In the genomic region with DNA sequence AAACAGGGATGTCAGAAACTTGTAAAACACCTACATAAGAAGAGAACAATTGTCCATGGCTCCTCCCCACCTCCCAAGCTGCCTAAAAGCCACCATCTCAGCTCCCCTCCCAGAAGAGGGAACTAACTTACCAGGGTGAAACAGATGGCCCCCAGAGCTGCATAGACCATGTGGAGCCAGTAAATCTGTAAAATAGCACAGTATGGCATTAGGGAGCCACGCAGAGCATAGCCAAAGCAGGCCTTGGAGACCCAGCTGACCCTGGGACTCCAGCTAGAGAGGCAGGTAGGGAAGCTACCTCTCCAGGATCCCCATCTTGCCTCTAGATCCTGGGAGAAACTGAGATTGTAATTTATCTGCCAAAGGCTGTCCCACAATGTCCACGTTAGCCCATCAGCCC, we compare ENCODE assay signal across 21 mouse cellular contexts. TPM values are rescaled to one million over a fixed set of nuclear protein-coding genes. Genes with fewer than 3 reads are reported as not detected.
DNase-seq lines count a peak whose midpoint lies in the region; ATAC-seq and TF ChIP-seq lines count a peak whose summit lies in the region.
"Had no signal": no experiment of that assay in that cellular context is flagged by ENCODE, and none has a peak within 500 bp of the region (broad histone marks: within the 10 kb centered on the region; RNA-seq: fewer than 3 reads in every experiment).

No protein-coding gene starts in this region.

- DNase-seq in gastrocnemius, adult 2 months: no peak
- DNase-seq in gastrocnemius, postnatal 10 days: no peak
- DNase-seq in intestine, embryonic 14.5 days (ENCODE audit: low spot score): no peak
- no peak for DNase-seq in lung, postnatal 0 days (ENCODE audit: low spot score)
- DNase-seq in lung, postnatal 36 days: no peak
- no peak for DNase-seq in stomach, postnatal 0 days (ENCODE audit: low spot score)
- DNase-seq: B cell, adult 2 months; kidney, postnatal 14 days; layer of hippocampus, adult 9-11 months; lung, adult 2 months; thymus, adult 2 months had no signal

- H3K27me3 ChIP-seq in intestine, embryonic 14.5 days (replicated peaks; ENCODE audit: control insufficient read depth, insufficient read depth, low read length): no peaks in the 10 kb centered on the region
- no peaks in the 10 kb centered on the region for H3K27me3 ChIP-seq in intestine, embryonic 16.5 days (replicated peaks; ENCODE audit: control insufficient read depth, insufficient read depth, low read length)
- H3K27me3 ChIP-seq in lung, postnatal 0 days (replicated peaks; ENCODE audit: insufficient read depth, low read length): no peaks in the 10 kb centered on the region
- no peaks in the 10 kb centered on the region for H3K27me3 ChIP-seq in stomach, postnatal 0 days (ENCODE audit: control insufficient read depth, insufficient read depth, low read length)
- H3K27me3 ChIP-seq in forebrain, embryonic 15.5 days: no peaks in the 10 kb centered on the region
- H3K27me3 ChIP-seq: forebrain, embryonic 12.5 days; neural tube, embryonic 15.5 days; Patski had no signal

- H3K4me3 ChIP-seq in gastrocnemius, adult 2 months: no peak overlapping the region
- H3K4me3 ChIP-seq in intestine, embryonic 14.5 days (ENCODE audit: low read depth, low read length): no peak overlapping the region
- H3K4me3 ChIP-seq in intestine, embryonic 16.5 days (ENCODE audit: low read length): no peak overlapping the region
- H3K4me3 ChIP-seq in lung, postnatal 0 days (ENCODE audit: low read depth, low read length): no peak overlapping the region
- no peak overlapping the region for H3K4me3 ChIP-seq in stomach, postnatal 0 days (ENCODE audit: low read depth, low read length)
- H3K4me3 ChIP-seq in forebrain, embryonic 15.5 days: no peak overlapping the region
- H3K4me3 ChIP-seq: forebrain, embryonic 12.5 days; hindbrain, embryonic 10.5 days; neural tube, embryonic 15.5 days had no signal

- TF ChIP-seq CTCF in gastrocnemius, adult 2 months (IDR thresholded peaks at IDR 0.05): no peak
- no peak for TF ChIP-seq CTCF in lung, postnatal 0 days (IDR thresholded peaks at IDR 0.05)
- TF ChIP-seq CTCF in stomach, postnatal 0 days (IDR thresholded peaks at IDR 0.05; ENCODE audit: low read depth): no peak

- intact Hi-C loops in gastrocnemius, adult 2 months (cut with DNase I): loop anchor here (10.0 kb wide), 1 partner anchor 295 kb away; a partner anchor contains a TSS

- H3K9me3 ChIP-seq in intestine, embryonic 14.5 days (ENCODE audit: control insufficient read depth, low read length): no peaks in the 10 kb centered on the region
- H3K9me3 ChIP-seq in intestine, embryonic 16.5 days (ENCODE audit: control insufficient read depth, low read length): no peaks in the 10 kb centered on the region
- H3K9me3 ChIP-seq in lung, postnatal 0 days (ENCODE audit: low read length): no peaks in the 10 kb centered on the region
- H3K9me3 ChIP-seq in stomach, postnatal 0 days (ENCODE audit: control insufficient read depth, low read length): no peaks in the 10 kb centered on the region
- H3K9me3 ChIP-seq in forebrain, embryonic 15.5 days: no peaks in the 10 kb centered on the region
- H3K9me3 ChIP-seq: forebrain, embryonic 12.5 days; hindbrain, embryonic 10.5 days; neural tube, embryonic 15.5 days had no signal

- TF ChIP-seq EP300 in lung, postnatal 0 days (IDR thresholded peaks at IDR 0.05): no peak
- TF ChIP-seq EP300 in stomach, postnatal 0 days (optimal IDR thresholded peaks at IDR 0.05): no peak

- H3K9ac ChIP-seq in intestine, embryonic 14.5 days (ENCODE audit: low read length): no peak overlapping the region
- no peak overlapping the region for H3K9ac ChIP-seq in intestine, embryonic 16.5 days (ENCODE audit: low read depth, low read length)
- no peak overlapping the region for H3K9ac ChIP-seq in lung, postnatal 0 days (replicated peaks; ENCODE audit: low read depth)
- H3K9ac ChIP-seq in stomach, postnatal 0 days (ENCODE audit: low read length): no peak overlapping the region
- H3K9ac ChIP-seq in forebrain, embryonic 15.5 days (replicated peaks): no peak overlapping the region
- H3K9ac ChIP-seq: forebrain, embryonic 12.5 days; neural tube, embryonic 15.5 days had no signal

- H3K4me2 ChIP-seq in intestine, embryonic 14.5 days (ENCODE audit: low read length): no peak overlapping the region
- H3K4me2 ChIP-seq in intestine, embryonic 16.5 days (ENCODE audit: low read depth, low read length): no peak overlapping the region
- H3K4me2 ChIP-seq in lung, postnatal 0 days (replicated peaks; ENCODE audit: low read depth, low read length): no peak overlapping the region
- no peak overlapping the region for H3K4me2 ChIP-seq in stomach, postnatal 0 days (replicated peaks; ENCODE audit: low read depth)
- H3K4me2 ChIP-seq in forebrain, embryonic 15.5 days (replicated peaks): no peak overlapping the region
- H3K4me2 ChIP-seq: forebrain, embryonic 12.5 days; neural tube, embryonic 15.5 days had no signal

- peaks cover 24% of the 10 kb centered on the region for H3K4me1 ChIP-seq in intestine, embryonic 14.5 days (replicated peaks; ENCODE audit: control insufficient read depth, insufficient read depth, low read length)
- peaks cover 29% of the 10 kb centered on the region for H3K4me1 ChIP-seq in intestine, embryonic 16.5 days (ENCODE audit: control insufficient read depth, insufficient read depth, low read length)
- H3K4me1 ChIP-seq in lung, postnatal 0 days (ENCODE audit: insufficient read depth, low read depth, low read length): peaks cover 30% of the 10 kb centered on the region
- H3K4me1 ChIP-seq in stomach, postnatal 0 days (replicated peaks; ENCODE audit: control insufficient read depth, insufficient read depth): peaks cover 9% of the 10 kb centered on the region
- peaks cover 18% of the 10 kb centered on the region for H3K4me1 ChIP-seq in forebrain, embryonic 15.5 days

- 68% methylated on average over 2 of the region's 2 CpGs for WGBS in intestine, embryonic 14.5 days
- 80% methylated on average over 2 of the region's 2 CpGs for WGBS in intestine, embryonic 16.5 days
- WGBS in lung, postnatal 0 days: 76% methylated on average over 2 of the region's 2 CpGs
- WGBS in stomach, postnatal 0 days: 82% methylated on average over 2 of the region's 2 CpGs
- 89% methylated on average over 2 of the region's 2 CpGs for WGBS in forebrain, embryonic 15.5 days

- no peak for ATAC-seq in intestine, embryonic 14.5 days (replicated peaks; ENCODE audit: low FRiP score, low TSS enrichment, low read depth)
- ATAC-seq in intestine, embryonic 16.5 days: no peak
- ATAC-seq in lung, postnatal 0 days: no peak
- no peak for ATAC-seq in stomach, postnatal 0 days (ENCODE audit: low FRiP score, low TSS enrichment)
- ATAC-seq in forebrain, embryonic 15.5 days (replicated peaks): no peak
- ATAC-seq: inflammation-experienced regulatory T-cells, adult 6 months; Patski had no signal

- peaks cover 70% of the 10 kb centered on the region for H3K36me3 ChIP-seq in intestine, embryonic 14.5 days (ENCODE audit: control insufficient read depth, insufficient read depth, low read length)
- peaks cover 8% of the 10 kb centered on the region; the same call in 1 of the 2 replicates for H3K36me3 ChIP-seq in intestine, embryonic 16.5 days (ENCODE audit: control insufficient read depth, insufficient read depth, low read length)
- H3K36me3 ChIP-seq in lung, postnatal 0 days (ENCODE audit: insufficient read depth, low read length): peaks cover 42% of the 10 kb centered on the region; the same call in 1 of the 2 replicates
- peaks cover 23% of the 10 kb centered on the region for H3K36me3 ChIP-seq in stomach, postnatal 0 days (ENCODE audit: control insufficient read depth, insufficient read depth, low read length)
- no peaks in the 10 kb centered on the region; the same call in 1 of the 2 replicates for H3K36me3 ChIP-seq in forebrain, embryonic 15.5 days

- H3K27ac ChIP-seq in gastrocnemius, adult 2 months: peak overlapping the region; percentile 56
- H3K27ac ChIP-seq in intestine, embryonic 14.5 days (ENCODE audit: low read depth): 0 out of 2 replicates have a peak overlapping the region, but pooled peaks have one; percentile 4
- no peak overlapping the region for H3K27ac ChIP-seq in intestine, embryonic 16.5 days (ENCODE audit: low read length)
- H3K27ac ChIP-seq in lung, postnatal 0 days (ENCODE audit: low read length): peak overlapping the region; percentile 63
- H3K27ac ChIP-seq in stomach, postnatal 0 days (replicated peaks): peak overlapping the region; percentile 40; the same call in 1 of the 2 replicates
- H3K27ac ChIP-seq in forebrain, embryonic 15.5 days (replicated peaks): no peak overlapping the region
- H3K27ac ChIP-seq: forebrain, embryonic 12.5 days; hindbrain, embryonic 10.5 days; neural tube, embryonic 15.5 days had no signal

RNA-seq across cellular contexts. Expression of a gene that starts 5.0 kb away (rescaled TPM):
- 10 to 100 TPM; 45.4 to 70.5 TPM for total RNA-seq in gastrocnemius, adult 2 months (2021)
- 10 to 100 TPM; 69.7 to 70.5 TPM for total RNA-seq in gastrocnemius, postnatal 10 days (2021)
- polyA plus RNA-seq in intestine, embryonic 14.5 days (2014; fragmentation: Nextera tagmentation; extraction: Ambion mirVana): 139 and 142 TPM in 2 replicates
- 139 and 148 TPM in 2 replicates for polyA plus RNA-seq in intestine, embryonic 16.5 days (2015; fragmentation: Nextera tagmentation; extraction: Ambion mirVana)
- 88.7 and 91.4 TPM in 2 replicates for polyA plus RNA-seq in lung, postnatal 0 days (2015; fragmentation: Nextera tagmentation; extraction: Ambion mirVana)
- polyA plus RNA-seq in stomach, postnatal 0 days (2015; fragmentation: Nextera tagmentation; extraction: Ambion mirVana): 84.8 and 88.2 TPM in 2 replicates
- 99.2 and 104 TPM in 2 replicates for polyA plus RNA-seq in forebrain, embryonic 15.5 days (2015; fragmentation: Nextera tagmentation; extraction: Ambion mirVana)

RNA-seq across cellular contexts. Expression of a gene that starts 5.2 kb away (rescaled TPM):
- 10 to 100 TPM; 69.4 to 76.1 TPM for total RNA-seq in gastrocnemius, adult 2 months (2021)
- total RNA-seq in gastrocnemius, postnatal 10 days (2021): 10 to 100 TPM; 90.7 to 94.4 TPM
- 252 and 269 TPM in 2 replicates for polyA plus RNA-seq in intestine, embryonic 14.5 days (2014; fragmentation: Nextera tagmentation; extraction: Ambion mirVana)
- 246 and 256 TPM in 2 replicates for polyA plus RNA-seq in intestine, embryonic 16.5 days (2015; fragmentation: Nextera tagmentation; extraction: Ambion mirVana)
- polyA plus RNA-seq in lung, postnatal 0 days (2015; fragmentation: Nextera tagmentation; extraction: Ambion mirVana): 213 and 214 TPM in 2 replicates
- polyA plus RNA-seq in stomach, postnatal 0 days (2015; fragmentation: Nextera tagmentation; extraction: Ambion mirVana): 154 and 157 TPM in 2 replicates
- 211 and 214 TPM in 2 replicates for polyA plus RNA-seq in forebrain, embryonic 15.5 days (2015; fragmentation: Nextera tagmentation; extraction: Ambion mirVana)

RNA-seq across cellular contexts. Expression of a gene that starts 11.4 kb away (rescaled TPM):
- not detected for total RNA-seq in gastrocnemius, adult 2 months (2021)
- total RNA-seq in gastrocnemius, postnatal 10 days (2021): under 1 TPM in 1 of 2 experiments, not detected in 1; 0.25 TPM
- 9.1 and 10.7 TPM in 2 replicates for polyA plus RNA-seq in intestine, embryonic 14.5 days (2014; fragmentation: Nextera tagmentation; extraction: Ambion mirVana)
- 2.6 and 2.7 TPM in 2 replicates for polyA plus RNA-seq in intestine, embryonic 16.5 days (2015; fragmentation: Nextera tagmentation; extraction: Ambion mirVana)
- polyA plus RNA-seq in lung, postnatal 0 days (2015; fragmentation: Nextera tagmentation; extraction: Ambion mirVana): 0.18 and 0.30 TPM in 2 replicates
- 0.51 and 0.63 TPM in 2 replicates for polyA plus RNA-seq in stomach, postnatal 0 days (2015; fragmentation: Nextera tagmentation; extraction: Ambion mirVana)
- polyA plus RNA-seq in forebrain, embryonic 15.5 days (2015; fragmentation: Nextera tagmentation; extraction: Ambion mirVana): 0.34 TPM in 1 of 2 replicates, not detected in the other
- total RNA-seq: gastrocnemius, adult 18-20 months; left cerebral cortex, postnatal 25 days; midbrain, postnatal 0 days had no signal
- polyA plus RNA-seq: midbrain, postnatal 0 days; neural tube, embryonic 15.5 days had no signal

RNA-seq across cellular contexts. Expression of a gene that starts 15.7 kb away (rescaled TPM):
- total RNA-seq in gastrocnemius, adult 2 months (2021): 10 to 100 TPM; 35.2 to 35.4 TPM
- 10 to 100 TPM; 43.5 to 50.3 TPM for total RNA-seq in gastrocnemius, postnatal 10 days (2021)
- polyA plus RNA-seq in intestine, embryonic 14.5 days (2014; fragmentation: Nextera tagmentation; extraction: Ambion mirVana): 36.4 and 42.6 TPM in 2 replicates
- polyA plus RNA-seq in intestine, embryonic 16.5 days (2015; fragmentation: Nextera tagmentation; extraction: Ambion mirVana): 77.3 and 79.8 TPM in 2 replicates
- 148 and 149 TPM in 2 replicates for polyA plus RNA-seq in lung, postnatal 0 days (2015; fragmentation: Nextera tagmentation; extraction: Ambion mirVana)
- polyA plus RNA-seq in stomach, postnatal 0 days (2015; fragmentation: Nextera tagmentation; extraction: Ambion mirVana): 109 and 118 TPM in 2 replicates
- 5.4 and 6.8 TPM in 2 replicates for polyA plus RNA-seq in forebrain, embryonic 15.5 days (2015; fragmentation: Nextera tagmentation; extraction: Ambion mirVana)

RNA-seq across cellular contexts. Expression of a gene that starts 53.9 kb away (rescaled TPM):
- total RNA-seq in gastrocnemius, adult 2 months (2021): 10 to 100 TPM; 58.8 to 78.5 TPM
- total RNA-seq in gastrocnemius, postnatal 10 days (2021): 100 to 1,000 TPM; 104 to 116 TPM
- polyA plus RNA-seq in intestine, embryonic 14.5 days (2014; fragmentation: Nextera tagmentation; extraction: Ambion mirVana): 436 and 457 TPM in 2 replicates
- 556 and 575 TPM in 2 replicates for polyA plus RNA-seq in intestine, embryonic 16.5 days (2015; fragmentation: Nextera tagmentation; extraction: Ambion mirVana)
- polyA plus RNA-seq in lung, postnatal 0 days (2015; fragmentation: Nextera tagmentation; extraction: Ambion mirVana): 465 and 473 TPM in 2 replicates
- polyA plus RNA-seq in stomach, postnatal 0 days (2015; fragmentation: Nextera tagmentation; extraction: Ambion mirVana): 585 and 595 TPM in 2 replicates
- 403 and 418 TPM in 2 replicates for polyA plus RNA-seq in forebrain, embryonic 15.5 days (2015; fragmentation: Nextera tagmentation; extraction: Ambion mirVana)

Comparison
In these comparisons a context has a peak if more than half of its experiments do, and no peak if none do; other contexts are left out.
1. H3K27ac ChIP-seq: peak in gastrocnemius, adult 2 months (single experiment), intestine, embryonic 14.5 days (single experiment), lung, postnatal 0 days (single experiment) and stomach, postnatal 0 days (single experiment); none in intestine, embryonic 16.5 days (single experiment) and forebrain, embryonic 15.5 days (single experiment).